Mouse (Mus musculus): ENCODE data around the gene Tmem210.

- TF ChIP-seq CTCF (IDR thresholded peaks at IDR 0.05; ENCODE audit: borderline replicate concordance, insufficient read depth, low read depth, low read length), result no peak
- peak; percentile 52 for TF ChIP-seq POLR2A (IDR thresholded peaks at IDR 0.05; ENCODE audit: borderline replicate concordance, insufficient read depth, low read length)
These were observed 45.8 kb upstream of the Tmem210 start, which contains the start of the genes Rnf208 and Cysrt1 for GRCm38 (mm10) chr2:25242101-25242506.
